Mouse (Mus musculus) T-helper 2 cell (primary cell): ENCODE measurements at regions not wholly inside any gene's neighbourhood (a gene's known extent, or its start where the extent isn't known, plus 50 kb on each side); places are given as distances from the start of the nearest gene placed in this dataset.

Experiments used
- in situ Hi-C: fragments of 300-600 bp; cut with MboI, MseI; formaldehyde crosslinking; loops from one replicate; pipeline ENCODE4 v1.15.1; 2025; ENCODE audit warnings: high pct_unique_total_duplicates

DNA sequence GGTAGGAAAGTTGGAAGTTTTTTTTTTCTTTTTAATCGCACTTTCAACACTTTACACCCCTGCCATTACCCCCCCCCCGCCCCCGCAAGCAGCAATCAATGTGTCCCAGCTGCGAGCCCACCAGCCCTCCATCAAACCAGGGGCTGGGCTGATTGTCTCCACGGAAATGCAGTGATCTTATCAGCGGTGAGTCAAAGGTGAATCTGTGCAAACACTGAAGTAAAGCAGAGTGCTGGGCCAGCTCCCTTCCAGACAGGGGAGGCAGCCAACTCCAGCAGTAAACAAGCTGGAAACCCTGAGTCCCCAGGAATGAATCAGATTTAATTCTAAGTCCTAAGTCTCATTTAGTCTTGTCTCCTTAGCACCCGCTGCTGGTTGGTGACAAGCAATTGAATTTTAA is 234.3 kb upstream of the Gpc5 start:
- in situ Hi-C loops = no loop called here

DNA sequence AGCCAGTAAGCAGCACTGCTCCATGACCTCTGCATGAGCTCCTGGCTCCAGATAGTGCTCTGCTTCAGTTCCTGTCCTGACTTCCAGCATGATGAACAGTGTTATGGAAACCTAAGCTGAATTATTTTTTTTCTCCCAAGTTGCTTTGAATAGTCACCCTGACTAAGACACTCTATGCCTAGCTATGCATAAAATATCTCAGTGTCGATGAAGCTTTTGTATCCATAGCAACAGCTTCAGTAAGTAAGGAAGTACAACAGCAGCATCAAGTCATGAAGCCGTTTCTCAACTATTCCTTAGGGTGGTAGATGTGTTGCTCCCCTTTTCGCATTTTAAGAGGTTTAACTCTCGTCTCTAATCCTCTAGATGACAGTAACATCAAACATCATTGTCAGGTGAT is 228.4 kb upstream of the Gpc5 start:
- in situ Hi-C loops = loop anchor here (10.0 kb wide), 1 partner anchor 881 kb away; no protein-coding TSS in a partner anchor

DNA sequence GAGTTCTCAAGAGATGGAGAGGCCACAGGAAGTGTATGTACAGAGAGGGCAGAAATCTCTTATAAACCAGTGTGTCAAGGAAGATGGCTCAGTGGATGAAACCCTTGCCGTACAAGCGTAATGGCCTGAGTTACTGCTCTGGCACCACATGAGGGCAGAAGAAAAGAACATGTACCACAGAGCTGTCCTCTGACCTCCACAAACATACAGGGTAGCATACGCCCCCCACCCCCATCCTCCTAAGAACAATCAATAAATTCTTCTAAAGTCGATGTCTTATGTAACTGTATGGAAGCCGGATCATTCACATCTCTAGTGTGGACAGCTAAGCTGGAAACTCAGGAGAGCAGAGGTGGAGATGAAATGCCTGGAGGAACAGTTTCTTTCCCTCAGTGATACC is 227.9 kb upstream of the Gpc5 start:
- in situ Hi-C loops = loop anchor here (10.0 kb wide), 1 partner anchor 881 kb away; no protein-coding TSS in a partner anchor

DNA sequence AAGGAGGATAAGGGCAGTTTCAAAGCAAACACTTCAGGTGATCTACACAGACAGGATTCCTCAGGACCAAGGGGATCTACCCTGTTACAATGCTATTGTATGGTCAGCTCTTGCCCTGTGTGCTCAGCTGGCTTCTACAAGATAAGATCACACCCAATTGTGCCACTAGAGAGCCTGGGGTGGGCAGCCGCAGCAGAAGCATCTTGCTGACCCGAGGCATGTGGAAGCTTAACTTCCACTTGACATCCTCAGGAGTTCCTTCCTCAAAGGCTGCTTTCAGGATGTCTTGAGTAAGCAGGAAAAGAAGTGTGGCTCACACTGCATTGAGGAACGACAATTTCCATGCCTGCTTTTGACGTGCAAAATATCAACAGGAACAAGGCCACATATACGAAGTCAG is 222.8 kb upstream of the Gpc5 start:
- in situ Hi-C loops = loop anchor here (10.0 kb wide), 1 partner anchor 876 kb away; no protein-coding TSS in a partner anchor

- in situ Hi-C loops = no loop called here
Observed at GRCm38 (mm10) chr14:114875101-114875500, 216.9 kb upstream of the Gpc5 start.

- in situ Hi-C loops = no loop called here
Observed at GRCm38 (mm10) chr14:114876427-114876826, 215.6 kb upstream of the Gpc5 start.

- in situ Hi-C loops = no loop called here
Observed at GRCm38 (mm10) chr14:114877477-114877876, 214.5 kb upstream of the Gpc5 start.

DNA sequence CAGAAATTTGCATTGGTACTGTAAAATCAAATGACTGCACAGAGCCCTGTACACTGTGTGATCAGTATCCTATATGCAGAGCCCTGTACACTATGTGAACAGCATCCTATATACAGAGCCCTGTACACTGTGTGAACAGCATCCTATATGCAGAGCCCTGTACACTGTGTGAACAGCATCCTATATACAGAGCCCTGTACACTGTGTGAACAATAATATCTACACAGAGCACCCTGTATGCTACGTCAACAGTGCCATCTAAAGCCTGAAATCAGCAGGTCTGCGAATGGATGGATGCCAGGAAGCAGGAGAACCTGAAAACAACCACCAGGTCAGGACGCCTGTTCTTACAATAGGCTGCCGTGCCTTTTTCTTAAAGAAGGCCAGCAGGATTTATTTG is 211.7 kb upstream of the Gpc5 start:
- in situ Hi-C loops = no loop called here

DNA sequence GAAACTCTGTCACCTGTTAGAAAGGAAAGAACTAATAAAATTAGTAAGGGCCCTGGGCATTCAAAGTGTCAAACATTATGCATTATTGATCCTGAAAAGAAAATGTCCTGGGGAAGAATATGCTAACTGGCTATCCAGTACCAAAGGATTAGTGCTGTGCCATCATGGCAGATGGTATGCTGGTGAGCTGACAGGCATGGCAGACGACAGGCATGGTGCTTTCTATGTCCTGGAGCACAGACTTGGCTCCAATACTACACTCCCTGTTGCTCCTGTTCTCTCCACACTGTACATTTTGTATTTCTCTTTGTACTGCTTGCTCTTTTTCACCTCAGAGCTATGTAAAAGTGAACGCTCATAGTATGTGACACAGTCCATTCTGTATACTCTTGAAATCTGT is 187.9 kb upstream of the Gpc5 start:
- in situ Hi-C loops = no loop called here

GRCm38 (mm10) chr14:114912271-114912670 is 179.7 kb upstream of the Gpc5 start:
- in situ Hi-C loops = no loop called here

- in situ Hi-C loops = no loop called here
Observed at GRCm38 (mm10) chr14:114913238-114913637, 178.8 kb upstream of the Gpc5 start.

- in situ Hi-C loops = no loop called here
Observed at GRCm38 (mm10) chr14:114945744-114946143, 146.3 kb upstream of the Gpc5 start.

GRCm38 (mm10) chr14:114946321-114946720 is 145.7 kb upstream of the Gpc5 start:
- in situ Hi-C loops = no loop called here

DNA sequence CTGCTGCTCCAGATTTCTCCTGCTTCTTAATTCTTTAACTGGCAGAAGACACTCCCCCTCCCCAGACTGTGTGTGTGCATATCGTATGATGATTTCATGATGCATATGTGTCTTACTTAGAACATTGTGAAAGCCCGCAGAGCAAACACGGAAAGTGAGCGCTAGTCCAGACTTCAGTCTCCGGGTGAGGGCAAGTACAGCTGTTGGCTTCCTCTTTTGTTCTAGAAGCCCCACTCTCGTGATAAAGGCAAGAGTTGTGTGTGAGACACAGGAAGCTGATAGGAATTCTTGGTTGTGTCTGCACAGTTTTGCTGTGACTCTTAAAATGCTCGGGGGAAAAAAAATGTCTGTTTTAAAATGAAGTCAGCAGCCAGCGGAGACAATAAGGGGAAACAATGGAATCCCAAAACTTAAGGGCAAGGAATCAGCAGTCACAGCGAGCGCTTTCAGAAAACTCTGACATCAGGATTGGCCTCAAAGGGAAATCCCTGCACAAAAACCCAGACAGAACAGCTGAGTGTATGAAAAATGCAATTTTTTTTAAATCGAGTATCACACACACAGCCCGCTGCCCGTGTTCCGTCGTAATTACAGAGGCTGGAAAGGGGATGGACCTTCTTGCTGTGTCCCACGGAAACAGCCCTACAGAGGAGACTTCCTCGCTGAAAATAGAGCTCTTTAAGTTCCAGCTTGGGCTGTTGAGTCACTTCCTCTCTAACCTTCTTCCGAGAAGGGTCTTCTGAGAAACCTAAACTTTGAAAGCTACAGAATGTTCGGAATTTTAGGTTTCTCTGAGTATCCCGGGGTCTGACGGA is 143.5 kb upstream of the Gpc5 start:
- in situ Hi-C loops = no loop called here

DNA sequence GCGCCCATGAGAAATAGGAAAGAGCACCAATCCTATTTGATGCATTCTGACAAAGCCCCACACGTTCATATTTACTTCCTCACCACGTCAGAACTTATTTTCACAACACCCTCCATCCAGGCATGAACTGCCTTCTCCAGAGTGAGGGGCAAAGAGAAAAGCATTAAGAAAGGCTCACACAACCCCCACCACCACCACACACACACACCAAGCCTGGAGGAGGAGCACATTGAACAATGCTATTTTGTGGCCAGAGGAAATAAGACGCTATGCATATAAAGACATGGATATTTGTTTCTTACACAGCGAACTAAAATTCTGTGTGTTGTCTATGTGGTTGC is 142.9 kb upstream of the Gpc5 start:
- in situ Hi-C loops = no loop called here

GRCm38 (mm10) chr14:114952280-114952679 is 139.7 kb upstream of the Gpc5 start:
- in situ Hi-C loops = no loop called here

DNA sequence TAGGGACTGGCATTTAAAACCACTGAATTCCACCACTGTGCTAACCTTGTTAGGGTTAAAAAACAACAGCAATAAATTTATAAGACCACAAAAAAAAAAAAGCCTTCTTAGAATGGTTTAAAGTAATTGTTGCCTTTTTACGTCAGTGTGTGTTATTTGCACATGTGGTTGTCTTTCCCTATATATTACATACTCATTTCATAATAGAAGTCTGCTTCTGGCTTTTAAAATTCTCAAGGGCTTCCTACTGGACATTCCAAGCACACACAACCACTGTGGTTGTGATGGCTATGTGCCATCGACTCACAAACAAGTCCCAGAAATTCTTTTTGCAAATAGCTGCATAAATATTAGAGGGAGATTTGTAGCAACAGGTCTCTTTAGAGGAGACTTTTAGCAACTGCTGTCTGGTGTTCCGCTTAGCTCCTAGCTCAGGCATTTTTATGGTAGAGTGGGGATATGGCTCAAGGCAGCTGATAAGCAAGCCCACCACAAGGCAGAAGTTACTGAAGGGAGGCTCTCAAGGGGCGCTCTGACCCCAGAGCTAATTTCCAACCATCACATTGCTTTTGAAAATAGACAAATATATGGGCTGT is 138.8 kb upstream of the Gpc5 start:
- in situ Hi-C loops = no loop called here

GRCm38 (mm10) chr14:114954287-114954686 is 137.7 kb upstream of the Gpc5 start:
- in situ Hi-C loops = no loop called here

GRCm38 (mm10) chr14:114955572-114955971 is 136.4 kb upstream of the Gpc5 start:
- in situ Hi-C loops = no loop called here

GRCm38 (mm10) chr14:114960273-114960672 is 131.7 kb upstream of the Gpc5 start:
- in situ Hi-C loops = no loop called here

DNA sequence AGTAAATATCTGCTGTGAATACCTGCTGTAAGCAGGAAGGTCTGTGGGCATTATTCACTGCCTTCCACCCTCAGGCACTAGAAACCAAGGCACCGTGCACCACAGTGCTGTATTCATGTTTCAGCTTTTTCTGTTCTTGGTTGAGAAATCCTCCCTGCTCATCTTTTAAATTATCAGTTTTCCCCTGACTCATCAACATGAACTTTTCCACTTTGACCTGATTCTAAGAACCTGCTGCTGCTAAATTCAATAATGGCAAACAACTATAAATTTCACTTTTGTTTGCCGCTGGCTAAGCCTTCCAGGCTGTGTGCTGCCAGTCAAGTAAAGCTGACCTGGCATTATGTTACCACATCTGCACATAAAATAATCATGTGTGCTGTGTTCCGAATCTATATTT is 126.1 kb upstream of the Gpc5 start:
- in situ Hi-C loops = no loop called here

DNA sequence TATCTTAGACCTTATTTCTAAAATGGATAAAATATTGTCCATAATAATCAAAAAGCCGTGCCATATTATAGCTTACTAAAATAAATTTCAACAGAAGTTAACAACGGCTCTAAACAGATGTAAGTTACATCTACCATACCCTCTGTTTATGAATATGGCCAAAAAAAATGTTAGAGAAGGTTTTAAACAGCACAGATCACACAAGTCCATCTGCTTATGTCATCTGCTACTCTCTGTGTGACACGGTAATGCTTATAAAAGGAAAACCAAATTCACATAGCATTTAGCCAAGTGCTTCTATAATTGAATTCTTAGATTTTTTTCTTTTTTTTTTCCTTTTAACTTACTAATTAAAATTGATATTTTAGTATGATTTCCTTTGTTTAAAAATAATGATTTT is 123.0 kb upstream of the Gpc5 start:
- in situ Hi-C loops = no loop called here

DNA sequence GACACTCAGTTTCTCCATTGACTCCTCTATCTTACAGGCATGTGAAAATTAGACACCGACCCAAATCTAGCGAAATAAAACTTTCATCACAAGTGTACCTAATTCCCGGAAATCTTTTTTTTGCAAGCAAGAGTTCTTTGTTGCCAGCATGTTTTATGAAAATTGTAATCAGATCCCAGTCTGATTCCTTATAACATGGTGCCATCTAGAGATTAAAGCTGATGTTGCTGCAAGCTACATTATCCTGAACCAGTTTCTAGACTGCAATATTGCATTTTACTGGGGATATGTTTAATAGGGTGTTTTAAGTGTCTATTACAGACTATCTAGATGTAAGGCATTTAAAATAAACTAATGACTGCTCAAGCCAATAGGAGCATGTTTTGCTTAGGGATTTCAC is 110.9 kb upstream of the Gpc5 start:
- in situ Hi-C loops = no loop called here
